Mouse (Mus musculus): ENCODE results near the gene Fcgr4.
"Not testable (repeated sequence)": the region's sequence is repeated elsewhere in the genome, so short reads cannot be mapped to it uniquely, and the experiment has no call there.

Fcgr4 gene

GRCm38 (mm10) chr1:171018737-171019136 is at the start of gene Fcgr4:
Gene Fcgr4 (plus strand): TSS chr1:171018920.
- DNase-seq (ENCODE audit: extremely low spot score): no peak

DNA sequence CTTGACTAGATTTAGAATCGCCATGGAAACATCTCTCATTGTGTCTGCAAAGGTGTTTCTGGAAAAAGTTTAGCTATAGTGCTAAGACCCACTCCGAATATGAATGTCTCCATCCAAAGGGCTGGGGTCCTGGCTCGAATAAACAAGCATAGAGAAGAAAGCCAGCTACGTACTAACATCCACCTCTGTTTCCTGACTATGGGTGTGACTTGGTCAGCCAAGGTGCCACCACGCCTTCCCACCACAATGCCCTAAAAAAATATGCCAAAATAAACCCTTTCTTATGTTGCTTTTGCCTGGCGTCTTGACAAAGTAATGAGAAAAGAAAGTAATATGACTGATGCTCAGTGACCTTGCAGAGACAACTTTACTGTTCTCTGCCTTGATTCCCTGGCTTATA is 46.2 kb upstream of the Fcgr4 start:
- DNase-seq (ENCODE audit: extremely low spot score): no peak

DNA sequence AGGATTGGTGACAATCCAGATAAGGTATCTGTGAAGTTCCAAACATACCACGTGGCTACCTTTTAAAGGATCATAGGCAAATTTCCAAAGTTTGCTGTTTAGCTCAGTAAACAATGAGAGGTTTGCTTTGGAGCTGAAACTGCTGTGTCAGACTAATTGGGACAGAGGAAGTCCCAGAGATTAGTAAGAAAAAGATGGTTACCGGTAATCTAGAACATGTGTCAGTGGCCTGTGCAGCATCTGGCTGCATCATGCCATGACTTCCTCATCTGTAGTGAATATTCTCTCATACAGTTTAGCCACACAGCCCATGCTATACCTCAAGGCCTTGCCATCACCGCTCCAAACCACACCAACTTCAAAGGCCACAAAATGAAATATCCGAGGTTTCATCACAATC is 45.8 kb upstream of the Fcgr4 start:
- DNase-seq (ENCODE audit: extremely low spot score): no peak

- DNase-seq (ENCODE audit: extremely low spot score): no peak
Observed at GRCm38 (mm10) chr1:170974171-170974570, 44.5 kb upstream of the Fcgr4 start.

DNA sequence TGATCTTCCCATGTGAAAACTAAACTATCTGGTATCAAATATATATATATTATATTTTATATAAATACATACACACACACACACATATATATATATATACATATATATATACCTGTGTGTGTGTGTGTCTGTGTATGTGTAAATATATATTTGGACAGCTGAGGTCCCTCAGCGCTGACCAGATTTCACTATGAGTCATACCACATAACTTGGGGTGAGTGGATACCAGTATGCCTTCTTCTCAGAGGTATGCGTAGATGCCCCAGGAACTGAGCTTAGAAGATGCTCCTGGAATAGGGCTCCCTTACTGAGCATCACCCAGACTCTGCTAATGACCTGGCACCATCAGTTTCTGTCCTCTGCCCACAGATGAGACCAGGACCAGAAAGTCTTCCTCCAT is 44.0 kb upstream of the Fcgr4 start:
- DNase-seq (ENCODE audit: extremely low spot score): no peak

DNA sequence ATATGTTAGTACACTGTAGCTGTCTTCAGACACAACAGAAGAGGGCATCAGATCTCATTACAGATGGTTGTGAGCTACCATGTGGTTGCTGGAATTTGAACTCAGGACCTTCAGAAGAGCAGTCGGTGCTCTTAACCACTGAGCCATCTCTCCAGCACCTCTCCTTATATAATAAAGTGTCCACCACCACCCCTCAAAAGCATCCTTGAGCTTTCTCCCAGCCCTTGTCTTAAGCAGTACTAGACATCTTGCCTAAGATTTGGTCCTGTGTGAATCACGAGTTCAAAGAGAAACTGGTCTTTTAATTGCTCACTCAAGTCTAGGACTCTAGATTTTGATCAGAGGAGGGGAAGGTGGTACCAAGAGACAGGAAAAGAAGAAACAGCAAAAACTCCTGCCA is 43.4 kb upstream of the Fcgr4 start:
- DNase-seq (ENCODE audit: extremely low spot score): not testable (repeated sequence)

- DNase-seq (ENCODE audit: extremely low spot score): no peak
Observed at GRCm38 (mm10) chr1:170975751-170976161, 43.0 kb upstream of the Fcgr4 start.

DNA sequence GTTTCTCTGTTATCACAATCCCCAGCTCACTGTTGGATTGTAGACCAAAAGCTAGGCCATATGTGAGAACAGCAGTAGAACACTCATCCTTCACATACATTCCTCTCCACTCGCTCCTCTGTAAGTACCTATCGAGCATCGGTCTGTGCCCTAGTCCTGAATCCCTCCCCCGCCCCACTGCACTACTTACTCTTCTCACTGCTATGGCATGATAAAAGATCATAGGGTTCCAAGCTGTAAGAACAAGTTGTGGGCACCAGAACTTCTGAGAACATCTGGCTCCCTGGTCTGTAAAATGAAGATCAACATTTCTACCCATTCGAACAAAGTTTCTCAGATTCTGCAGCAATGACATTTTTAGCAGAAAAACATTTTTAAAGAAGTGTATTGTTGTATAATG is 42.3 kb upstream of the Fcgr4 start, which contains the start of gene Fcgr2b:
Gene Fcgr2b, minus strand, starts transcription at position 101 of the 400 bp plus-strand sequence.
- DNase-seq (ENCODE audit: extremely low spot score): no peak

GRCm38 (mm10) chr1:170978601-170979000 is 40.1 kb upstream of the Fcgr4 start:
- no peak for DNase-seq (ENCODE audit: extremely low spot score)

DNA sequence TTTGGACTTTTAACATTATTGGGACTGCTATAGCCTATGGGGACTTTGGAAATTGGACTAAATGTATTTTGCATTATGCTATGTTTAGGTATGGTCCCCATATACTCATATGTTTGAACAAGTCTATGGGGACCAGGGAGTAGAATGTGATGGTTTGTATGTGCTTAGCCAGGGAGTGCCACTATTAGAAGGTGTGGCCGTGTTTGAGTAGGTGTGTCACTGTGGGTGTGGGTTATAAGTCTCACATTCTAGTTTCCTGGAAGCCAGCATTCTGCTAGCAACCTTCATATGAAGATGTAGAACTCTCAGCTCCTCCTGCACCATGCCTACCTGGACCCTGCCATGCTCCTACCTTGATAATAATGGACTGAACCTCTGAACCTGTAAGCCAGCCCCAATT is 37.0 kb upstream of the Fcgr4 start:
- DNase-seq (ENCODE audit: extremely low spot score): not testable (repeated sequence)

- no peak for DNase-seq (ENCODE audit: extremely low spot score)
Observed at GRCm38 (mm10) chr1:170982301-170982700, 36.4 kb upstream of the Fcgr4 start.

GRCm38 (mm10) chr1:170983066-170983465 is 35.7 kb upstream of the Fcgr4 start:
- DNase-seq (ENCODE audit: extremely low spot score): no peak

GRCm38 (mm10) chr1:170985092-170985491 is 33.6 kb upstream of the Fcgr4 start:
- no peak for DNase-seq (ENCODE audit: extremely low spot score)

DNA sequence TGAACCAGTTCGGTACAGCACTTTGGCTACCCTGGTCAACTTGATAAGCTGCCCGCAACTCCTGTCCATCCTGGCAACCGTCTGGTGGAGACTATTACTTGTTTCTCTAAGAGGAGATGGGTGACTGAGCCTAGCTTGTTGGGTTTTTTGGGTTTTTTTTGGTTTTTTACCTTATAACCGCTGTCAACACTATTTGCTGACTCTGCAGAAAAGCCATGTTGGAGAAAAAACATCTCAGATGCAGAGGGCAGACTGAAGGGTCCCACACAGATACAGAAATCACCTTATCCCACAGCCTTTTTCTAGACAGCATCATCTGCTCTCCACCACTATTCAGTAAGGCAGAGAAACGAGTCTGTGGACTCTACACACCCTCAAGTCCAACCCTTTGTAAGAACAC is 32.9 kb upstream of the Fcgr4 start:
- no peak for DNase-seq (ENCODE audit: extremely low spot score)

GRCm38 (mm10) chr1:170989656-170990055 is 29.1 kb upstream of the Fcgr4 start:
- DNase-seq (ENCODE audit: extremely low spot score): no peak

- peak; percentile 17 for DNase-seq (ENCODE audit: extremely low spot score)
Observed at GRCm38 (mm10) chr1:170992550-170992949, 26.2 kb upstream of the Fcgr4 start.

DNA sequence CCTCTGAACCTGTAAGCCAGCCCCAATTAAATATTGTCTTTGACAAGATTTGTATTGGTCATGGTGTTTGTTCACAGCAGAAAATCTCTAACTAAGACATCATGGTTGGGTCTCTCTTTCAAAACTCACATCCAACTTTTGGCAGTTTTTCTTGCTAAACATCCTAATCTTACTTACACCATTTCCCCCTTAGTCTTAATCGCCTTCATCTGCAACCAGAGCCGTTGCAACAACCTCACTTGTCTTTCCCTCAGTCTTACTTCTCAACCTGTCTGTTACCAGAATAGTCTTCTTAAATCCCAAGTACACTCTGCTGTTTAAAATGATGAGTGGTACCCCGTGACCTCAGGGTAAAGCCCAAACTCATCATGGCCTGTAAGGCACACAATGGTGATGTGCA is 22.7 kb upstream of the Fcgr4 start:
- DNase-seq (ENCODE audit: extremely low spot score): no peak

DNA sequence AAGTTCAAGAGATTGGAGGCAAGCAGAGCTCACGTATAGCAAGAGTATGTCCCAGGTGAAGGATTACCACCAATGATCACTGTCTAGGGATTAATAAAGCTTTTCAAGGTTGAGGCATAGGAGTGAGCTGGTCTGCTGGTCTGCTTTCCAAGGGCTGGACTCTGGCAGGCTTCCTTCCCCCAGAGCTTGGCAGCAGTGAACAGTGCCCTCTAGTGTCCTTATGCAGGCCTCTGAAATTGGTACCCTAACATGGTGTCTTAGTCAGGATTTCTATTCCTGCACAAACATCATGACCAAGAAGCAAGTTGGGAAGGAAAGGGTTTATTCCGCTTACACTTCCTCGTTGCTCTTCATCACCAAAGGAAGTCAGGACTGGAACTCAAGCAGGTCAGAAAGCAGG is 22.0 kb upstream of the Fcgr4 start:
- DNase-seq (ENCODE audit: extremely low spot score): peak; percentile 63

DNA sequence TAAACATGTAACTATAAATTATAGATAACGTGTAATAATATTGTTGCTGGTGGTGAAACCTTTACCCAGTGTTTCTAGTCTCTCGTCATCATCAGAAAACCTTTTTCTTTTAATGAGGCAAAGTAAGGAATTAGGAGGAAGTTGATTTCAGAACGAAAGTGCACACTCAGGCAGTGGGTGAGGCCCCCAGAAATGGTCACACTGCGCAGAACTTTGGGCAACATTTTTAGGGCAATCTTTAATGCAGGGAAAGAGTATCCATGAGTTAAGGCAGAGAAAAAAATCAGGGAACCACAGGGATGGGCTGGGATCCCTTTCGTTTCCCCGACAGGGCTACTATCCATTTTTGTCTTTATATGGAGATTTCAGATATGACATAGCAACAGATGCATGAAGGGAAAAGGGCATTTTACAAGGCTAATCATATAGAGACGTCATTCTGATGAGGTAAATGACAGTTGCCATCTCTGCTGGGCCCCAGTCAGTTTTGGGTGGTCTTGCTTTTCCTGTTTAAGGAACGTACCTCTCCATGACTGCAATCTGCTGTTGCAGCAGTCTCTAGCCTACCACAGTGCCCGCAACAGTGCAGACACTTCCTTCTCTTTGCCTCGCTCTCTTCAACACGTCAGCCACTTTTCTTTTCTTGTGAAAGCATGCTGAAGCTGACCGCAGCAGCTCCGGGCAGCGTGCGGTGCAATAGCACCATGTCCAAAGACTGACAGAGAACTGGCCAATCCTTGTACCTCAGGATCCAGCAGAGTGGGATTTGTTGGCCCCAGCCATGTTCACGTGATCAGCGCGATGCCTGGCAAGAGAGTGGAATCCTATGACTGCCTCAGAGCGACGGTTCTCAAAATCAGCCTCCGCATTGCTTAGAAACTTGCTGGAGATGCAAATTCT is 20.7 kb upstream of the Fcgr4 start:
- DNase-seq (ENCODE audit: extremely low spot score): peak; percentile 9

DNA sequence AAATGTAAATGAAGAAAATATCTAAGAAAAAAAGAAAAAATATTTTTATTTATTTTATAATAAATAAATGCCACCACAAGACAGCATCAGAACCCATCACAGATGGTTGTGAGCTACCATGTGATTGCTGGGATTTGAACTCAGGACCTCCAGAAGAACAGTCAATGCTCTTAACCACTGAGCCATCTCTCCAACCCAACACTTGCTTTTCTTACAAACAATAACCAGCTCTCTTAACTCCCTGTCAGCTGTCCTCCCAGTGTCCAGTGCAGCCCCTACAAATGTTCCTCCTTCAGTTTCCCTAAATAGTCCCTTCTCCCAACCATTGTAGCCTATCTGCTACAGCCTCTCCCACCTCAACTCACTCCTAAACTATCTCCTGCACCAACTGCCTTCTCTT is 18.9 kb upstream of the Fcgr4 start:
- DNase-seq (ENCODE audit: extremely low spot score): no peak

DNA sequence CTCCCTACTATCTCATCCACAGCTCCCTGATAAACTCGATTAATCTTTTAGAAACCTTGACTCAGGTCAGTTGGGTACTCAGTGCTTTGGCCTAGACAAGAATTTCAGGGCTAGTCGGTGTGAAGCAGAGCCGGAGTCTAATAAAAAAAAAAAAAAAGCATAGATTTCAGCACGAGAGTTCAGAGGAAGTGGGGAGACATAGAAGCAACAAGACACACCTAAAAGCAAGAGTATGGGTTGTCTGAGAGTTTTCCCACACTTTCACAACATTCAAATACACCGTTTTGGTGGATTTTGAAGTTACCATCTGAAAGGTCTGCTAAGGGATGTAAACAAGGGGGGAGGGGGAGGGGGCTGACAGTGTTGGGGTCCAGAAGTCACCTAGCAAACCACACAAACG is 13.6 kb upstream of the Fcgr4 start:
- DNase-seq (ENCODE audit: extremely low spot score): no peak

GRCm38 (mm10) chr1:171005586-171005985 is 13.1 kb upstream of the Fcgr4 start:
- no peak for DNase-seq (ENCODE audit: extremely low spot score)

DNA sequence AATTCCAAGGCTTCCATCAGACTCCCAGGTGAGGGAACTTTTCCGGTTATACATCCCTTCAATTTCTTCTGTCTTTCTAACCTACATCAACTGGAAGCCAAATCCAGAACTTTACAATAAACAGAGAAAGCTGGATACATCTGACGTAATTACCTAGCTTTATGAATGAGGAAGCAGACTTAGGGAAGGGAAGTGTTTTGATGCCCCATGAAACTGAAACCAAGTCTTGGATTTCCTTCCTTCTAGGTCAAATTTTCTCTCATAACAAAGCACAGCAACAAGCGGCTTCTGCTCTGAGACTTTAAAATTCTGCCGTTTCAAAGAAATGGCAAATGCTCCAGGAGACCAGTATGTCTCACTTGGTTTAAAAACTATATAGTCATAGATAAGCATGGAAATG is 12.4 kb upstream of the Fcgr4 start:
- DNase-seq (ENCODE audit: extremely low spot score): no peak

GRCm38 (mm10) chr1:171006905-171007304 is 11.8 kb upstream of the Fcgr4 start:
- DNase-seq (ENCODE audit: extremely low spot score): no peak

Measured in embryo, embryonic 9.5 days (tissue).